Mouse (Mus musculus): ENCODE data around the gene Hoxc12. TPM values are rescaled to one million over a fixed set of nuclear protein-coding genes. Genes with fewer than 3 reads are reported as not detected.
A peak's percentile ranks its signal among the peaks of the same experiment; 100 is the strongest.

The Hoxc12 gene
- polyA plus RNA-seq, 1 experiment from 2014 or later, result not detected

GRCm38 (mm10) chr15:102962492-102962891 lies 25.9 kb downstream of the Hoxc12 start:
- no peak overlapping the region for H3K27ac ChIP-seq
- 2% methylated on average over 13 of the region's 13 CpGs for WGBS
- H3K4me1 ChIP-seq (replicated peaks; ENCODE audit: control insufficient read depth, insufficient read depth, low read length), result no peaks in the 10 kb centered on the region
- no peak for DNase-seq (ENCODE audit: low spot score)
- no peak overlapping the region for H3K4me2 ChIP-seq (replicated peaks)
- no peak overlapping the region for H3K9ac ChIP-seq
- no peaks in the 10 kb centered on the region for H3K36me3 ChIP-seq (replicated peaks; ENCODE audit: control insufficient read depth, insufficient read depth)
- H3K27me3 ChIP-seq (ENCODE audit: control insufficient read depth, insufficient read depth, low read length), result peaks cover 99% of the 10 kb centered on the region
- no peak overlapping the region for H3K4me3 ChIP-seq (replicated peaks; ENCODE audit: low read length)
- H3K9me3 ChIP-seq (ENCODE audit: control insufficient read depth, low read length), result no peaks in the 10 kb centered on the region
- no peak for ATAC-seq (ENCODE audit: low FRiP score)

GRCm38 (mm10) chr15:102963259-102963658 lies 26.7 kb downstream of the Hoxc12 start:
- Histone ChIP-seq H3K4me1 (replicated peaks; ENCODE audit: control insufficient read depth, insufficient read depth, low read length) (no peaks in the 10 kb centered on the region), H3K9ac (no peak overlapping the region), H3K9me3 (ENCODE audit: control insufficient read depth, low read length) (no peaks in the 10 kb centered on the region), H3K27me3 (ENCODE audit: control insufficient read depth, insufficient read depth, low read length) (peaks cover 99% of the 10 kb centered on the region), H3K27ac (no peak overlapping the region), H3K4me2 (replicated peaks) (no peak overlapping the region), H3K4me3 (replicated peaks; ENCODE audit: low read length) (no peak overlapping the region), H3K36me3 (replicated peaks; ENCODE audit: control insufficient read depth, insufficient read depth) (no peaks in the 10 kb centered on the region)
- no peak for ATAC-seq (ENCODE audit: low FRiP score)
- DNase-seq (ENCODE audit: low spot score), result no peak
- WGBS, result 3% methylated on average over 8 of the region's 8 CpGs

- H3K36me3 ChIP-seq (replicated peaks; ENCODE audit: control insufficient read depth, insufficient read depth), result no peaks in the 10 kb centered on the region
- ATAC-seq (ENCODE audit: low FRiP score), result no peak
- peaks cover 99% of the 10 kb centered on the region for H3K27me3 ChIP-seq (ENCODE audit: control insufficient read depth, insufficient read depth, low read length)
- DNase-seq (ENCODE audit: low spot score), result no peak
- H3K9me3 ChIP-seq (ENCODE audit: control insufficient read depth, low read length), result no peaks in the 10 kb centered on the region
- H3K9ac ChIP-seq, result no peak overlapping the region
- H3K4me3 ChIP-seq (replicated peaks; ENCODE audit: low read length), result no peak overlapping the region
- no peaks in the 10 kb centered on the region for H3K4me1 ChIP-seq (replicated peaks; ENCODE audit: control insufficient read depth, insufficient read depth, low read length)
- 2% methylated on average over 28 of the region's 28 CpGs for WGBS
- H3K4me2 ChIP-seq (replicated peaks), result no peak overlapping the region
- no peak overlapping the region for H3K27ac ChIP-seq
Observed at GRCm38 (mm10) chr15:102963671-102964640, 27.4 kb downstream of the Hoxc12 start.

GRCm38 (mm10) chr15:102965003-102965891 lies 28.7 kb downstream of the Hoxc12 start:
- DNase-seq (ENCODE audit: low spot score) (no peak), ATAC-seq (ENCODE audit: low FRiP score) (no peak)
- Histone ChIP-seq H3K27ac (no peak overlapping the region), H3K9me3 (ENCODE audit: control insufficient read depth, low read length) (no peaks in the 10 kb centered on the region), H3K36me3 (replicated peaks; ENCODE audit: control insufficient read depth, insufficient read depth) (no peaks in the 10 kb centered on the region), H3K9ac (no peak overlapping the region), H3K4me3 (replicated peaks; ENCODE audit: low read length) (no peak overlapping the region), H3K27me3 (ENCODE audit: control insufficient read depth, insufficient read depth, low read length) (peaks cover 99% of the 10 kb centered on the region), H3K4me1 (replicated peaks; ENCODE audit: control insufficient read depth, insufficient read depth, low read length) (no peaks in the 10 kb centered on the region), H3K4me2 (replicated peaks) (no peak overlapping the region)
- WGBS, result 4% methylated on average over 26 of the region's 26 CpGs

GRCm38 (mm10) chr15:102965892-102966775 lies 29.6 kb downstream of the Hoxc12 start:
- no peaks in the 10 kb centered on the region for H3K9me3 ChIP-seq (ENCODE audit: control insufficient read depth, low read length)
- no peaks in the 10 kb centered on the region for H3K4me1 ChIP-seq (replicated peaks; ENCODE audit: control insufficient read depth, insufficient read depth, low read length)
- 3% methylated on average over 28 of the region's 30 CpGs for WGBS
- H3K36me3 ChIP-seq (replicated peaks; ENCODE audit: control insufficient read depth, insufficient read depth), result no peaks in the 10 kb centered on the region
- H3K27ac ChIP-seq, result no peak overlapping the region
- peaks cover 99% of the 10 kb centered on the region for H3K27me3 ChIP-seq (ENCODE audit: control insufficient read depth, insufficient read depth, low read length)
- no peak for ATAC-seq (ENCODE audit: low FRiP score)
- 0 out of 2 replicates have a peak overlapping the region, but pooled peaks have one; percentile 9 for H3K4me2 ChIP-seq (replicated peaks)
- H3K9ac ChIP-seq, result no peak overlapping the region
- DNase-seq (ENCODE audit: low spot score), result peak; percentile 66
- 0 out of 2 replicates have a peak overlapping the region, but pooled peaks have one; percentile 8 for H3K4me3 ChIP-seq (replicated peaks; ENCODE audit: low read length)

DNA sequence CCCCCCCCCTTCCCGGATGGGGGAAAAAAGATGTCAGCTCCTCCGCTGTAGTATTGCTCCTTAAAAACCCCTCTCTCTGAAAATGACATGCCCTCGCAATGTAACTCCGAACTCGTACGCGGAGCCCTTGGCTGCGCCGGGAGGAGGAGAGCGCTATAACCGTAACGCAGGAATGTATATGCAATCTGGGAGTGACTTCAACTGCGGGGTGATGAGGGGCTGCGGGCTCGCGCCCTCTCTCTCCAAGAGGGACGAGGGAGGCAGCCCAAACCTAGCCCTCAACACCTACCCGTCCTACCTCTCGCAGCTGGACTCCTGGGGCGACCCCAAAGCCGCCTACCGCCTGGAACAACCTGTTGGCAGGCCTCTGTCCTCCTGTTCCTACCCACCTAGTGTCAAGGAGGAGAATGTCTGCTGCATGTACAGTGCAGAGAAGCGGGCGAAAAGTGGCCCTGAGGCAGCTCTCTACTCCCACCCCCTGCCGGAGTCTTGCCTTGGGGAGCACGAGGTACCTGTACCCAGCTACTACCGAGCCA lies 30.3 kb downstream of the Hoxc12 start, which contains the start of gene Hoxc10:
Gene Hoxc10, plus strand, starts transcription at position 21 of the 536 bp plus-strand sequence.
- 0 out of 2 replicates have a peak within 1 kb of the TSS, but pooled peaks have one; percentile 9 for H3K4me2 ChIP-seq (replicated peaks)
- no peaks in the 10 kb centered on the region for H3K4me1 ChIP-seq (replicated peaks; ENCODE audit: control insufficient read depth, insufficient read depth, low read length)
- H3K27me3 ChIP-seq (ENCODE audit: control insufficient read depth, insufficient read depth, low read length), result peaks cover 99% of the 10 kb centered on the region
- H3K36me3 ChIP-seq (replicated peaks; ENCODE audit: control insufficient read depth, insufficient read depth), result no peaks in the 10 kb centered on the region
- no peak within 1 kb of the TSS for H3K27ac ChIP-seq
- no peaks in the 10 kb centered on the region for H3K9me3 ChIP-seq (ENCODE audit: control insufficient read depth, low read length)
- 2% methylated on average over 27 of the region's 27 CpGs for WGBS
- ATAC-seq (ENCODE audit: low FRiP score), result no peak
- no peak within 1 kb of the TSS for H3K9ac ChIP-seq
- 0 out of 2 replicates have a peak within 1 kb of the TSS, but pooled peaks have one; percentile 8 for H3K4me3 ChIP-seq (replicated peaks; ENCODE audit: low read length)
- DNase-seq (ENCODE audit: low spot score), result no peak

- DNase-seq (ENCODE audit: low spot score), result no peak
- no peak for ATAC-seq (ENCODE audit: low FRiP score)
- peaks cover 100% of the 10 kb centered on the region for H3K27me3 ChIP-seq (ENCODE audit: control insufficient read depth, insufficient read depth, low read length)
- no peak within 1 kb of the TSS for H3K27ac ChIP-seq
- no peaks in the 10 kb centered on the region for H3K36me3 ChIP-seq (replicated peaks; ENCODE audit: control insufficient read depth, insufficient read depth)
- H3K4me1 ChIP-seq (replicated peaks; ENCODE audit: control insufficient read depth, insufficient read depth, low read length), result no peaks in the 10 kb centered on the region
- H3K9ac ChIP-seq, result no peak within 1 kb of the TSS
- WGBS, result 2% methylated on average over 12 of the region's 12 CpGs
- 0 out of 2 replicates have a peak within 1 kb of the TSS, but pooled peaks have one; percentile 9 for H3K4me2 ChIP-seq (replicated peaks)
- H3K9me3 ChIP-seq (ENCODE audit: control insufficient read depth, low read length), result no peaks in the 10 kb centered on the region
- 0 out of 2 replicates have a peak within 1 kb of the TSS, but pooled peaks have one; percentile 8 for H3K4me3 ChIP-seq (replicated peaks; ENCODE audit: low read length)
Observed at GRCm38 (mm10) chr15:102967312-102967510, 30.7 kb downstream of the Hoxc12 start, which contains the start of gene Hoxc5. TSS of gene Hoxc5 (plus strand) at chr15:102967443.

GRCm38 (mm10) chr15:102967511-102968397 lies 31.2 kb downstream of the Hoxc12 start:
- no peak overlapping the region for H3K27ac ChIP-seq

More at GRCm38 (mm10) chr15:102967511-102968397, 31.2 kb downstream of the Hoxc12 start:
- Histone ChIP-seq H3K9me3 (ENCODE audit: control insufficient read depth, low read length) (no peaks in the 10 kb centered on the region), H3K4me2 (replicated peaks) (no peak overlapping the region), H3K36me3 (replicated peaks; ENCODE audit: control insufficient read depth, insufficient read depth) (no peaks in the 10 kb centered on the region), H3K9ac (no peak overlapping the region), H3K4me1 (replicated peaks; ENCODE audit: control insufficient read depth, insufficient read depth, low read length) (no peaks in the 10 kb centered on the region), H3K4me3 (replicated peaks; ENCODE audit: low read length) (no peak overlapping the region), H3K27me3 (ENCODE audit: control insufficient read depth, insufficient read depth, low read length) (peaks cover 100% of the 10 kb centered on the region)
- no peak for ATAC-seq (ENCODE audit: low FRiP score)
- WGBS, result 3% methylated on average over 34 of the region's 34 CpGs
- no peak for DNase-seq (ENCODE audit: low spot score)

Data from hindbrain, embryonic 14.5 days (tissue).